Mouse (Mus musculus): Measurements from ENCODE around the gene Gm21958.
"Not testable (repeated sequence)": the region's sequence is repeated elsewhere in the genome, so short reads cannot be mapped to it uniquely, and the experiment has no call there.

Gene Gm21958

DNA sequence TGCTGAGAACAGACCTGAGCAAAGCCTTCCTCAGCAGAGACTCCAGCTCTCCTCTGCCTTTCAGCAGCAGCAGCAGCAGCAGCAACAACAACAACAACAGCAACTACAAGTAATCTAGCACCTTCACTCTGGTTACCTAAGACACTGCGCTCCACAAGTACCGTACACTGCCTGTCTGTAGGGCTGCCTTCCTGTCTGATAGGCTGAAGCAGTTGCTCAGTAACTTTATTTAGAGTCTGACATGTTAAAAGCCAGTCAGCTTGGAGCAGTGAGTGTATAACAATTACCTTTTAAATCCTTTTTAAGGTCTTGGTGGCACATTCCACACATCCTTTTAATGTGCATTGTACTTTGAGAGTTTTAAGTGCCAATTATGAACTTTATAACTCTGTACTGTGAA lies 13.4 kb upstream of the Gm21958 start:
- in situ Hi-C loops (cut with MboI; ENCODE audit: low pct_unique_long_range_greater_than_20kb in 1 of 2, low sequenced_read_pairs in 2 of 2, unreplicated experiment in 1 of 2): no loop called here

- in situ Hi-C loops (cut with MboI; ENCODE audit: low pct_unique_long_range_greater_than_20kb in 1 of 2, low sequenced_read_pairs in 2 of 2, unreplicated experiment in 1 of 2): no loop called here
These were observed 11.2 kb upstream of the Gm21958 start for GRCm38 (mm10) chr3:54725344-54725743.

DNA sequence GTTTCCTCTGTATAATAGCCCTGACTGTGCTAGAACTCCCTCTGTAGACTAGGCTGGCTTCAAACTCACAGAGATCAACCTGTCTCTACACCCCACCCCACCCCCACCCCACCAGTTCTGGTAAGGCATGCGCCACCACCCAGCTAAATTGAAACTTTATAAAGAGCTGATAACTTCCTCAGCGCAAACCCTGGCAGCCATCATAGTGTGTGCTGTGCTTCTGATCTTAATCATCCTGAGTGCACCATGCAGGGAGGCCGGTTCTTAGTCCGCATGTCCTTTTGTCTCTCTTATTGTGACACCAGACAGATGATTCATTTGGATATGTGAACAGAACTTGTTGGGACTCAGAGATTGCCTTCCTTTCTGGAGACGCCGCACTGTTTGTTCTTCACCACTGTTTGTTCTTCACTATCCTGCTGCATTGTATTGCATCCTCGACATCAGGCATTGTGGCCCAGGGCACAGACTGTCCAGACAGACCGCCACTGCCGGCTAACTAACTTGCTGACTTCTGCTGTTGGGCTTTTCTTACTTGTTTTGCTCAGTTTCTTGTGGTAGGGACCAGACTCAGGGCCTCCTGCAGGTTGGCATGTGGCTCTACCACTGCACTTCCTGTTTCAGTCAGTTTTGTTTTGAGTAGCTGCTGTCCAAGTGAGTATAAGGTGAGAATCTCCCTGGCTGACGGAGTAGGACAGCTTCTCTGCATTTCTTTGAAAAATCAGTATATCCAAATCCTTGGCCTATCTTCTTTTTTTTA lies 9.8 kb upstream of the Gm21958 start:
- in situ Hi-C loops (cut with MboI; ENCODE audit: low pct_unique_long_range_greater_than_20kb in 1 of 2, low sequenced_read_pairs in 2 of 2, unreplicated experiment in 1 of 2): no loop called here

DNA sequence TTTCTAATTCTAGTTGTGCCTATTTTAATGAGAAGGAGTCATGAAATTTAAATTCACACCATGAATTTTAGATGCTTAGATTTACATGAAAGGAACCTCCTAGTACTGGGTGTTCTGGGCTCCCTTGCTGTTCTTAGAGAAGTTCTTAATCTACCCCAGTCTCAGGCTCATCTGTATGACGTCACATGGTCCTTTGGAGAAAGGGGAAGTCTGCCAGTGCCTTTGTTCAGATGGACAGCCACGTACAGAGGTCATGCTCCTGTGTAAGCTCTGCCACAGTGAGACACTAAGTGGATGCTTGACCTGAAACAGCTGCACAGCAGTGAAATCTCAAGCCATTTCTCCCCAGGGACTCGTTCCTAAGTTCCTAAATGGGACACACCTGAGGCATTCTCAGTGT lies 4.8 kb upstream of the Gm21958 start:
- in situ Hi-C loops (cut with MboI; ENCODE audit: low pct_unique_long_range_greater_than_20kb in 1 of 2, low sequenced_read_pairs in 2 of 2, unreplicated experiment in 1 of 2): no loop called here

DNA sequence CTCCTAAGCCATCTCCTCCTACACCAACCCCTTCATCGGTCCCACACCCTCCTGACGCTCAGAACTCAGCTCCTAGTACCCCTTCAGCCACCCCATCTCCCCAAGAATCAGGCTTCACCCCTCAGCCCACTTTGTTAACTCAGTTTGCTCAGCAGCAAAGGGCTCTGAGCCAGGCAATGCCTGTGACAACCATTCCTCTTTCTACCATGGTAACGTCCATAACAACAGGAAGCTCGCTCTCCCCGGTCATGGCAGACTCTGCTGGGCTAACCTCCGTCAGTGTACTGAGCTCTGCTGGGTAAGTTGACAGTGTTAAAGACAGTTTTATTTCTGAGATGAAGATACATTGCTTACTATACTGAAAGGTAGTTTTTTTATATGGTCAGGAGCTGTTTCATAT lies 3.2 kb upstream of the Gm21958 start:
- in situ Hi-C loops (cut with MboI; ENCODE audit: low pct_unique_long_range_greater_than_20kb in 1 of 2, low sequenced_read_pairs in 2 of 2, unreplicated experiment in 1 of 2): no loop called here

GRCm38 (mm10) chr3:54715461-54715860 lies 1.3 kb upstream of the Gm21958 start:
- in situ Hi-C loops (cut with MboI; ENCODE audit: low pct_unique_long_range_greater_than_20kb in 1 of 2, low sequenced_read_pairs in 2 of 2, unreplicated experiment in 1 of 2): no loop called here

- in situ Hi-C loops (cut with MboI; ENCODE audit: low pct_unique_long_range_greater_than_20kb in 1 of 2, low sequenced_read_pairs in 2 of 2, unreplicated experiment in 1 of 2): no loop called here
These were observed 5.2 kb downstream of the Gm21958 start for GRCm38 (mm10) chr3:54708972-54709371.

- in situ Hi-C loops (cut with MboI; ENCODE audit: low pct_unique_long_range_greater_than_20kb in 1 of 2, low sequenced_read_pairs in 2 of 2, unreplicated experiment in 1 of 2): not testable (repeated sequence)
These were observed 10.0 kb downstream of the Gm21958 start for GRCm38 (mm10) chr3:54704106-54704505.

DNA sequence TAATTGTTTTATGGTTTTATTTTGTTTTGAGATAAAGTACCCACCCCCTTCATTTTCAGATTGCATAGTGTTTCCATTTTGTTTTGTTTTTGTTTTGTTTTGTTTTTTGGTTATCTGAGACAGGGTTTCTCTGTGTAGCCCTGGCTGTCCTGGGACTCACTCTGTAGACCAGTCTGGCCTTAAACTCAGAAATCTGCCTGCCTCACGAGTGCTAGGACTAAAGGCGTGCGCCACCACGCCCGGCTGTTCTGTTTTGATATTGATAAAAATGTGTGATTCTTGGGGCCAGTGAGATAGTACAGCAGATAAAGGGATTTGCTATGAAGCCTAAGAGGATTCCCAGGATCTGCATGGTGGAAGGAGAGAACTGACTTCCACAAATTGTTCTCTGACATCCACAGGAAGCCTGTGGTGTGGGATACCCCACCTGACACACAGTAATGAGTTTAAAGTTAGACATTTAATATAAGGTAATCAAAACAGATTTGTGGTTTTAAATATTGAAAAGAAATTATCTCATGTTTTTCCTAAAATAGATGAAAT lies 14.3 kb downstream of the Gm21958 start:
- in situ Hi-C loops (cut with MboI; ENCODE audit: low pct_unique_long_range_greater_than_20kb in 1 of 2, low sequenced_read_pairs in 2 of 2, unreplicated experiment in 1 of 2): loop anchor here in 1 of 2 experiments (5.0 kb wide), 1 partner anchor 32 kb away; no protein-coding TSS in a partner anchor

- in situ Hi-C loops (cut with MboI; ENCODE audit: low pct_unique_long_range_greater_than_20kb in 1 of 2, low sequenced_read_pairs in 2 of 2, unreplicated experiment in 1 of 2): no loop called here
These were observed 21.1 kb downstream of the Gm21958 start for GRCm38 (mm10) chr3:54693056-54693415.

DNA sequence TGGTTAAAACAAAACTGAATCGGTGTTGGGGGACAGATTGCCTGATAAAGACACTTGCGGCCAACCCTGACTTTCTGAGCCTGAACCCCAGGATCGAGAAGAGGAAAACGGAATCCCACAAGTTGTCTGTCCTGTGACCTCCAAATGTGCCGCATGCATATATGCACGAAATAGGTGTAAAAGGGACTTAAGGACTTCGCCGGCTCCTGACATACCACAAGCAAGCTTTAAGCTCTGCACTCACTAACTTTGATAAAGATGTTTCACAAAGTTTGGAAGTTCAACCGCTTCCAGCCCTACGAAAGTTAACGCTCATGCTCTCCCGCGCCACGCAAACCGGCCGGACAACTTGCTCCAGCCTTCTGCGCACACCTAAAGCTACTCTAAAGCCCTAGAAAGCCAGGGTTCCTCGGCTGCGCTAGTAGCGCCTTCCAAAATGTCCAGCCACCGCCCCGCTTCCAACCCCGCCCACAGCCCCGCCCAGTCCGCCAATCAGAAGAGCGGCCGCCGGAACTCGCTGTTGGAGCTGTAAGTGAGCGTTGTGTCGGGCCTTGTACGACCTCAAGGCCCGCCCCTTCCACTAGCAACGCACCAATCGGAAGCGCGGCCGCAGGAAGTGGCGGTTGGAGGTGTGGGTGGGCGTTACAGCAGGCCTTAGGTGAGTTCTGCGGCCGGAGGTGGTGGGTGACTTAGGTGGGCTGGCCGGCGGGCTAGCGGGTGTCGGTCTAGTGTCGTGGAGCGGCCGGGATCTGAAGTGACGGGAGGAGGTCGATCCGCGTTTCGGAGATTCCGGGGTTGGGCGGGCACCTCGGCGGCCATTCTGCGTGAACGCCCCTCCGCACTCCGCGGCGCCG lies 21.7 kb downstream of the Gm21958 start, which contains the start of gene Supt20:
Supt20 (plus strand) TSS at position 606 of the 854 bp plus-strand sequence.
- in situ Hi-C loops (cut with MboI; ENCODE audit: low pct_unique_long_range_greater_than_20kb in 1 of 2, low sequenced_read_pairs in 2 of 2, unreplicated experiment in 1 of 2): no loop called here

DNA sequence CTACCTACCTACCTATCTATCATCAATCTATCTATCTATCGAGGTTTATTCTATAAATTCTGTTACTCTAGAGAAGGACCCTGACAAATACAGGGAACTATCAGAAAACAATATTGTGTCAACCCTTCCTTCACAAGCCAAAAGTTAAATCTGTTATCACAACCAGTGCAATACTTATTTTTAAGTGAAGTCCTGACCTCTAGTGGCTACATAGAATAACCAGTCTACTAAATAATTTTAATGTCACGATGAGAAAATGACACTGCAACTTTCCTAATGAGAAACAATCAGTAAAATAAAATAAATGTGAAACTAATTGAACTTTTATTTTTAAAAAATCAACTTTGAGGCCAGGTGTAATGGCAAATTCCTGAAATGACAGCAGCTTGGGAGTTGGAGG lies 25.1 kb downstream of the Gm21958 start:
- in situ Hi-C loops (cut with MboI; ENCODE audit: low pct_unique_long_range_greater_than_20kb in 1 of 2, low sequenced_read_pairs in 2 of 2, unreplicated experiment in 1 of 2): no loop called here

DNA sequence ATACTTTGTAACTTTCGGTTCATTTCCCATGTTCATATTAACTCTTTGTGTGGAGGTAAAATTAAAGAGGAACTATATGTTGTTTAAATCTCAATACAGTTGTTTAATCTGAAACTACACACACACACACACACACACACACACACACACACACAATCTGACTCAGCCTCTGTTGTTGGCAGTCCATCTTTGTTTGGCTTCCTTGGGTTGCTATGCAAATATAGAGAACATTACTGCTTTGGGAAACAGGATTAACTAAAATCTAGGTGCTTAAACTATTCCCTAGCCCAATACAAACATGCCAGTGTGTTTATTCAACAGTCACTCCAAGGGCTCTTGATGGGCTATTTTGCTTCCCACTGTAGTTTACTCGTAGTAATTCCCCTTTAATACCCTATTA lies 26.9 kb downstream of the Gm21958 start:
- in situ Hi-C loops (cut with MboI; ENCODE audit: low pct_unique_long_range_greater_than_20kb in 1 of 2, low sequenced_read_pairs in 2 of 2, unreplicated experiment in 1 of 2): no loop called here

GRCm38 (mm10) chr3:54685202-54685601 lies 29.0 kb downstream of the Gm21958 start:
- in situ Hi-C loops (cut with MboI; ENCODE audit: low pct_unique_long_range_greater_than_20kb in 1 of 2, low sequenced_read_pairs in 2 of 2, unreplicated experiment in 1 of 2): no loop called here

- in situ Hi-C loops (cut with MboI; ENCODE audit: low pct_unique_long_range_greater_than_20kb in 1 of 2, low sequenced_read_pairs in 2 of 2, unreplicated experiment in 1 of 2): no loop called here
These were observed 32.6 kb downstream of the Gm21958 start for GRCm38 (mm10) chr3:54681310-54682204.

DNA sequence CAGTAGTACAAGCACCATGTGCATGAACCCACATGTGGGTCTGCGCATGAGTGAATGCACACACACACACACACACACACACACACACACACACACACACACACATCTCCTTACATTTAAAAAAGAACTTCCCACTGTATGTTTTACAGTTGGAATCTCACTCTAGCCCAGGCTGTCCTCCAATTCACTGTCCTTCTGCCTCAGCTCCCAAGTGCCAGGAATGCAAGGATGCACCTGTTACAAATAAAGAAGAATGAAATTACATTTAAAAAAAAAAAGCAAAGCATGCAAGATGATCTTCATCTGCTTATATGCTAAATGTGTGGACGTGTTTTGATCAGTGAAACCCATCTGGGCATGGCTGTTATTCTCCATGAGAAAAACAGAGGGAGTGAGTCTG lies 37.3 kb downstream of the Gm21958 start:
- in situ Hi-C loops (cut with MboI; ENCODE audit: low pct_unique_long_range_greater_than_20kb in 1 of 2, low sequenced_read_pairs in 2 of 2, unreplicated experiment in 1 of 2): no loop called here

GRCm38 (mm10) chr3:54672557-54673529 lies 41.3 kb downstream of the Gm21958 start:
- in situ Hi-C loops (cut with MboI; ENCODE audit: low pct_unique_long_range_greater_than_20kb in 1 of 2, low sequenced_read_pairs in 2 of 2, unreplicated experiment in 1 of 2): loop anchor here in 1 of 2 experiments (25.0 kb wide), 1 partner anchor 311 kb away; the partner anchor contains the start of gene Postn
